Mouse (Mus musculus): Measurements from ENCODE around the gene Hoxd8.

Gene Hoxd8

DNA sequence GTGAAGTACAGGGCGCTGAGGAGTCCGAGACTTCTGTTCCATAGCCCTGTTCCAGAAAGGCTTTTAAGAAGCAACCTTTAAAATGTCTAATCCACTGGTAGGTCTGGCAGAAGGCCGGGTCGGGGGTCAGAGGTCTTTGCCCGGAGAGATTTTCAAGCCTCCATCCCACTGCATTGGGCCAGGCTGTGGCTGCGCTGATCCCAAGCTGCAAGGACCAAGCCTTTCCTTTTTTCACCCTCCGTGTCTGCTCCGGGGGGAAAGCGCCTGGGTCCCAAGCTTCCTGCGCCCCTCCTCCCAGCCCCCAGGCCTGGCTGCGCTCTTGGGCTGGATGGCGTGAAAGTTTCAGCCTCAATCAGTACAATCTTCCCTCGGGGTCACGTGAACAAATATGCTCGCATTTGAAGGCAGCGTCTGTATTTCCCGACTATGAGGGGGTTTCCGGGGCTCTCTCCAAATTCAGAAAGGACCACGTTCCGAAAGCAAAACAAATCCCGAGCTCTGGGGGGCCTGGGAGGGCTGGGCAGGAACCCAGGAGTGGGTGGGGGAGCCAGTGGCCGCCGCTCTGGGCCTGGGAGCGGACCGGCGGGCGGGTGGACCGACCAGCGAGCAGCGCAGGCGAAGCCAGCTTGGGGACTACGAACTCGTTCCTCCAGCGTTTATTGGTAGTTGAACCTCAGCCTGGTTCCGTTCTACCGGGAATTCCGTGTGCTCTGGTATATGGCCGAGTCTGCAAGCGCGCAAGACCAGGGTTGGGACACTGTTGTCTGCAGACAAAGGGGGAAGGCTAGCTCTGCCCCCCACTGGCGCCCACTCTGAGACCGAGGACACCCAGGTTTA lies 31.7 kb downstream of the Hoxd8 start:
- no peak for DNase-seq (ENCODE audit: low spot score)

DNA sequence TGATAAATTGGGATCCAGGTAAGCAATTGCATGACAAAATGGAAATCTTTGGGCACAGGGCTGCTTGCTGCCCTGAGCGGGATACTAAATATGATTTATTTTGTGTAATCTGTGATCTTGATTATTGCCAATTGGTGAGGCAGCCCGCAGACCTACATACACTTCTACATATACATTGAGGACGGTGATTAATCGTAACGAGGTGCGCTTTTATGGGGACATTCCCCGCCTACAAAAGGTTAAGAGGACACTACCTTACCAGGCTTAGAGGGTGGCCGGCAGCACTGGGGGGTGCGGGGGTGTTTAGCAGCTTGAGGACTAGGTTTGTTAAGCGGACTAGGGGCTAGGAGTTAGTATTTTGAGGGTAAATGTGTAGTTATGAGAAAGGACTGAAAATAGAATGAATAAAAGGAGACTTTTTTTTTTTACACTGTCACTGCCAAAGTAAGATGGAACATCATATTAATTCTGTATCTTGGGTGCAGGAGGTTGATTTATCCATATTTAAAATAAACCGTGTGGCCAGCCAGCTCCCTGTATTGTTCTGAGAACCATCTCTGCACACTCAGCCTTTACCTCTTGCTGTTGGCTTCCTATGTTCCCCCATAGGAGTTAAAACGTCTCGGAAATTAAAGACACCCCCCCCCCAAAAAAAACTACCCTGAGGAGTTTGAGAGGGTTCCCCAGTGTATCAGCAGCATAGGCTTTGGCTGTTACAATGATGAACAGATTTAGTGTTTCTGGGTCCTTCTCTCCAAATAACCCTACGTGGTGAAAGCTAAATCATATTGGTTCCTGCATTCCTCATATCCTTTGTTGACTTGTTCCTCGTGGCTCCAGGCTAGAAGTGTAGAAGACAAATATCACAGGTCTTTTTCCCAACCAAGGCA lies 32.5 kb downstream of the Hoxd8 start:
- DNase-seq (ENCODE audit: low spot score) = no peak

DNA sequence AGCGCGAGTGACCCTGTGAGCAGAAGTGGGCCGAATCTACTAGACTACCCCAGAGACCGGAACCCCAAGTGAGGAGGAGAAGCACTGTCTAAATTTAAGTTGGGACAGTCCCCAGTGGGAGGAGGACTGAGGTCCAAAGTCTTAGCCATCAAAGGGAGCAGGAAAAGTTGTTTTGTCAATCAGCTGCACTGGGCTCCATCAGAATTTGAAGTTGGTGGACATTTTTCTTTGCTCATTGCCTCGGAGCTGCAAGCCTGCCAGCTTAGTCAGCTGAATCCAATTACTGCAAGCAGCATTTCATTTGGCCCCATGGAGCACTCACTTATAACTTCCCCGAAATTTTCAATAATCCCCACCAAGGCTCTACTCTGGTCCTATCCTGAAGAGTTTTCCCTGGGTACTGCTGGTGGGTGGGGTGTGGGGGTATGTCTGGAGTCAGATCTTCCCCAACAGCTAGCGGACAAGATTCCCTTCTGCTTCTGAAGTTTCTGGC lies 33.2 kb downstream of the Hoxd8 start:
- no peak for DNase-seq (ENCODE audit: low spot score)

DNA sequence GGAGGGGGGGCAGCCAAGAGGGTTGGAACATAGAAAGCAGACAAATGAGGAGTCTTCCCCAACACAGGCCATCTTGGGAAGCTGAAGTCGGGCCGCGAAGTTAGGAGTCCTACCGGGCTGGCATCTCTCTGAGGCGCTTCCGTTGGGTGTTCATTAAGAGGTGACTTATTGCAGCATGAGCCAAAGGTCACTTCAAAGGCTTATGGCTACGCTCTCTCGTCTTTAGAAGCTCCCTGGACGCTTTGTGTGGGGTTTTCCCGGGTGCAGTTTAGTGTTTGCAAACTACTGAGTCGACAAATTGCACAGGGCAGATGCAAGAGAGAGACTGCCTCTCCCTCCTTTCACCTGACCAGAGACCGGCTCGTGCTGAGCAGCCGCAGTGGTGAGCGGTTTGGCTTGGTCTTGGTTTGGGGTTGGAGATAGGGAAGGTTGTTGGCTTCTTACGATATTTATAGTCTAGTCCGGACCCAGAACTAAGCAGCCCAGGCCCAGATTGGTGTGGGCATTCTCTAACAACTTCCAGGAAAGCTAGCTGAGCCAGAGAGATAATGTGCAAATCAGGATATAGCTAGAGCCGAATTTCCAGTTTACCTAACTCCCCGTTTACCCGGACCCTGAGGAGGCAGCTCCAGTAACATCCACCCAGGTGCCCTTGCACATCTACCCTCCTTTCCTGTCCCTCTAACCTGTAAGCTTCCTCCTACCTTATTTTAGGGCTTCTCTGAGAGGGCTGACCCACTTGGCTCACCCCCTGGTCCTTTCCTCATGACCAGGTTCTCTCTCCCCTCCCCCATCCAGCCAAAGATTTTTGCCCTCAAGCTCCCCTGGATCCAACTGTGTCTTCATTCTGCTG lies 34.4 kb downstream of the Hoxd8 start:
- DNase-seq (ENCODE audit: low spot score) = no peak

DNA sequence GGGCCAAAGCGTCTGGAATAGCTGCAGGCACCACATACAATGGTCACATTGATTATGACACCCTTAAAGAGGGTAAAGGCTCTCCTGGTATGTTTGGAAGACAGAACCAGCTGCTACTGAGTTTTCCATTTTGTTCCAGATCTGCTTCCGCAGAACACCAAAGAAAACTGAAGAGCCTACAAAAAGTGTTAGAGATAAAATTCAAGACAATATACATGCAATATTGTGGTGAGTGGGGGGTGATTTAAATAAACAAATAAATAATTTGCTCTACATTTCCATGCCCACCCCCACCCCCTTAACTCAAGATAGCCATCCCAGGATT lies 35.0 kb downstream of the Hoxd8 start:
- DNase-seq (ENCODE audit: low spot score) = no peak

DNA sequence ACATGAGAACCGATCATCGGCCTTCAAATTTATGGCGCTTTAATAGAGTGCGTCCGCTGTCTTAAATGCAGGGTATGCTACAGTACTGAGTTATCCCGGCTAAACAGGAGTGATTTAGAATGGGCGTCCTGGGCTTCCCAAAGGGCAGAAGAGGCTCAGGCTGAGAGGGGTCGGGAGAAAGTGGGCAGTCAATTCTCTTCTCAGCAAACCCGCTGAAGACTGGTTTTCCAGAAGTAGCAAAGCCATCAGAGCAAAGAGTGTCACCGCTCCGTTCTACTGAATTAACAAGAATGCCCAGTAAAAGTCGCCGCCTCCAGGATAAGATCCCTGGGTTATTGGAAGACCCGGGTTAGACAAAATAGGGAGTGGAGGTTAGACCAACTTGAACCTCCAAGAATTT lies 35.5 kb downstream of the Hoxd8 start:
- DNase-seq (ENCODE audit: low spot score) = no peak

DNA sequence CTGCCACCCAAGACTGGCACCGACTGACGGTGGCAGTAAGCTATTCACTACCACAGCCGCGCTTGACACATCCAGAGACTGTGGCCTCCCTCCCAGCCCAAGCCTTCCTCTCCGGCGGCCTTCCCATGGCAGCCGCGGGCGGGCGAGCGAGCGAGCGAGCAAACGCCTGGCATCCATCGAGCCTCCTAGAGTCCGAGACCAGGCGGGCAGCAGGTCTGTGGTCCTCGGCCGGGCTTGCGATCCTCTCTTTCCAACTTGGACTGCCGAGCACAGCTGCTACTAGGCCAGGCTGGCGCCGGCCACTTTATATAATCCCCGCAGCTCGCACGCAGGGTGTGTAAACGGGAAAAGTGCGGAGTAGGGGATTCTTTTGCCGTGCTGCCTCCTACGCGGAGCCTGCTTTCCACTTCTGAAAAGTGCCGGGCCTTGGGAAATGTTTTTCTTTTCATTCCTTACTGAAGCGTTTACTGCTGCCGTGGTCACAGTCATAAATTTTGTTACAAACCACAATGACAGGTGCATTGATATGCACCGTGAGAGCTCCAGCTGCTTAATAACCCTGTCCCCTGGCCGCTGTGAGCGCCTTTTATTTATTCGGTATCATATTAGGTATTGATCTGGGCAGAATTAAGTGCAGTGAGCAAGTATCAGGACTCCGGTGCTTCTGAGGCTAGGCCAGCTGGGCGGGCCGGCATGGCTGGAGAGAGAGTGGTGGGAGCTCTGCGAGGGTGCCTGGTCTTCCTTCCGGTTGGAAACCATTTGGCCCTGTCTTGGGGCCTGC lies 36.1 kb downstream of the Hoxd8 start:
- no peak for DNase-seq (ENCODE audit: low spot score)

DNA sequence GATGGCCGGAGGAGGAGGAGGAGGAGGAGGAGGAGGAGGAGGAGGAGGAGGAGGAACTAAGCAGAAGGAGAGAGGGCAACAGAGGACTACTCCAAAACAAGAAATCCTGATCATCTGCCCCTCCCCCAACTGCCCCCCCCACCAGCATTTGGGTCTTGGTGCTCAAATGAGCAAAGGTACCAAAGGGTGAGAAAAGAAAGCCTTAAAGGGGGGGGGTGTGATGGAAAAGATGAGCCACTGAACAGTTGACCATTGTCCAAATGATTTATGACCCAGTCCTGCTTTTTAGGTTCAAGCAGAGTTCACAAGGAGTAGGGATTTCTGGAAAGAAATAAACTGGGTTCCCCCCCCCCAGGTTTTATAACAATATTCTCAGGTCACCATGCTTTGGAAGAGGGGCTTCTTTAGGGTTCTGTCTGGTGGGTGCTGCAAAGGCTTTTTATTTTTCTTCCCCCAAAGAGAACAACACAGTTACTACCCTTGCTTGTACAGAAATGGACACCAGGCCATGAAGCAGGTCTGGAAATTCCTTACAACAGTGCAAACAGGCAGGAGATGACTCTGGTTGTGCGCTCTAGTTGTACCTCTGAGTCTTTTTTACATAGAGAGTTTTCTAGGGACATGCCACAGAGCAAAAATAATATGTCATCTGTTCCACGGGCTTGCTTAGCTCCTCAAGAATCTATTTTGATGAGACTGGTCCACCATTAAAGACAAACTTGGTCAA lies 37.0 kb downstream of the Hoxd8 start:
- DNase-seq (ENCODE audit: low spot score) = no peak

DNA sequence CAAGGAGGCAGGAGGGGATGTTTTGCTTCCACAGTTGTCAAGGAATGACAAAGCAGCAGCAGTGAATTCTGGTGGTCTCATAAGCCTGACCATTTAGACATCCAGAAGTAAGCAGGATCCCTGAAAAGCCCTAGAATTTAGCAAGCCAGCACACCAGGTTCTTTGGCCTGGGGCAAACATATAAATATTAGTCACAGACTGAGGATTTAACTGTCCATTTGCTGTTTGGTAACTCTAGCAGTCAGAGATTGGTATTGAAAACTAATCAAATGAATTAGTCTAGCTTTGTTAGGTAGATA lies 37.5 kb downstream of the Hoxd8 start:
- no peak for DNase-seq (ENCODE audit: low spot score)

DNA sequence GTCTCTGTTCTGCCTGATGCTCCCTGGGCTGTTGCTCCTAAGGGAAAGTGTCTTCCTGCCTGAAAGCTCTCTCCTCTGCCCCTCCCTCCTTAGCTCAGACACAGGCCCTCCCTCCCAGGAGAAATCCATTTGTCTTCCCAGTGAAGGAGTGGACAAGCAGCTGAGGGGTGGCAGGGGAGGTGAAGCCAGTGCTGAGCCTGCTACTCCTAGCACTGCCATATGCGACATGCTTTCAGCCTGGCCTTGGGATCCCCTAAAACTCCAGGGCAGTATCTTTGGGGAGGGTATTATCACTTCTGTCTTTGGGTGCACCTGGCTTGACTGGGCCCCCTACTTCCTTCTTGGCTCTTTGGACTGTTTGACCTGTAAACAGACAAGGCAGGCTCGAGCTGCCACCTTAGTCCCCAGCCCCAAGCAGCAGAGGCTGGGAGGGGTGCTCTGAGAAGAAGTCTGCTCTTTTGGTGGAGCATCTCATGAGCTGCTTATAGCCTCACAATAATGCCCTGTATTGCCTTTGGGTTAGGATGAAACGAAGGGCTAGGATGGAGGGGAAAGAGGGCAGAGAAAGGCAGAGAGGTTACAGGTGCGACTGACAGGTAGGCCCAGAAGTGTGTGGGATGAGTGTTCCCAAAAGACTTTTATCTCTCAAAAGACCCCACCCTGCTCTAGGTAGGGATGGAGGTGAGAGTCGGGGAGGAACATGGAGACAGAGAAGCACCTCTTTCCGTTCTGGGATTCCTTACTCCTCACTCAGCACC lies 41.3 kb downstream of the Hoxd8 start:
- no peak for DNase-seq (ENCODE audit: low spot score)

DNA sequence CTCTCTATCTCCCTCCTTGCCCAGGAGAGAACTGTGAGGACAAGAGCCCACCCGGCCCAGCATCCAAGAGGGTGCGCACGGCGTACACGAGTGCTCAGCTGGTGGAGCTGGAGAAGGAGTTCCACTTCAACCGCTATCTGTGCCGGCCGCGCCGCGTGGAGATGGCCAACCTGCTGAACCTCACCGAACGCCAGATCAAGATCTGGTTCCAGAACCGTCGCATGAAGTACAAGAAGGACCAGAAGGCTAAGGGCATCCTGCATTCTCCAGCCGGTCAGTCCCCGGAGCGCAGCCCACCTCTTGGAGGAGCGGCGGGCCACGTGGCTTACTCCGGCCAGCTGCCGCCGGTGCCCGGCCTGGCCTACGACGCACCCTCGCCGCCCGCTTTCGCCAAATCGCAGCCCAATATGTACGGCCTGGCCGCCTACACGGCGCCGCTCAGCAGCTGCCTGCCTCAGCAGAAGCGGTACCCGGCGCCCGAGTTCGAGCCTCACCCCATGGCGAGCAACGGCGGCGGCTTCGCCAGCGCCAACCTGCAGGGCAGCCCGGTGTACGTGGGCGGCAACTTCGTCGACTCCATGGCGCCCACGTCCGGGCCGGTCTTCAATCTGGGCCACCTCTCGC lies 42.0 kb downstream of the Hoxd8 start:
- DNase-seq (ENCODE audit: low spot score) = no peak

DNA sequence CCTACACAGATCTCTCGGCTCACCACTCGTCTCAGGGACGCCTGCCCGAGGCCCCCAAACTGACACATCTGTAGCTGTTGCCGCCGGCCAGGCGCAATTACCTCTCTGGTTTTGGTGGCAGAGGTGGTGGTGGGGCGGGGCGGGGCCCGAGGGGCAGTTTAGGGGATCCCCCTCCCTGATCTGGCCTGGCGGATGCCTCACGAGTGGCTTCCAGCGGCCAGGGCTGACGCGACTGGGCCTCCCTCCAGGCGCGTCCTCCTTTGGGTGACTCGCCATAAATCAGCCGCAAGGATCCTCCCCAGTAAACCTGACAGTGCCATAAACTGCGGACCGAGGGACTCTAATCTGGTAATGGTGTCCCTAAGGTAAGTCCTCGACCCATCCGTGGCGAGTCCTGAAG lies 42.6 kb downstream of the Hoxd8 start:
- DNase-seq (ENCODE audit: low spot score) = no peak

DNA sequence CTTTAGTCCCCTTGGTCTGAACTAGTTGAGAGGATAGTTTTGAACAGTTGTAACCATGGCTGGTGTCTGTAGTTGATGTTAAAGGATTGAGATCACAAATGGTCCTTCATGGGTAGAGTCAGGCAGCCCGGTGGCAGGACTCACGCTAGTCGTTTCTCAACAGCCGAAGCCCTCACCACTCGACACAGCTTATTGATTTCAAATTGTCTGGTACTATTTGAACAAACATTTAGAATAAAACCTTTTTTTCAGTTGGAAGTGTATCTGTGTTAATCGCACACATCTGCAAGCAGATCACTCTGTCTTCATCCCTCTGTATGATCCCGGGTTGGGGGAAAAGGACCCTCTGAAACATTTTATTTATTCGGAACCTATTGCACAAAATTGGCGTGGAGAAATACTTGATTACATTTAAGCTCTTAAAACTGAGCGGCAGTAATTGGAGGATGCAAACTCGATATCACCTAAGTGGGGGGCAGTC lies 43.3 kb downstream of the Hoxd8 start:
- no peak for DNase-seq (ENCODE audit: low spot score)

DNA sequence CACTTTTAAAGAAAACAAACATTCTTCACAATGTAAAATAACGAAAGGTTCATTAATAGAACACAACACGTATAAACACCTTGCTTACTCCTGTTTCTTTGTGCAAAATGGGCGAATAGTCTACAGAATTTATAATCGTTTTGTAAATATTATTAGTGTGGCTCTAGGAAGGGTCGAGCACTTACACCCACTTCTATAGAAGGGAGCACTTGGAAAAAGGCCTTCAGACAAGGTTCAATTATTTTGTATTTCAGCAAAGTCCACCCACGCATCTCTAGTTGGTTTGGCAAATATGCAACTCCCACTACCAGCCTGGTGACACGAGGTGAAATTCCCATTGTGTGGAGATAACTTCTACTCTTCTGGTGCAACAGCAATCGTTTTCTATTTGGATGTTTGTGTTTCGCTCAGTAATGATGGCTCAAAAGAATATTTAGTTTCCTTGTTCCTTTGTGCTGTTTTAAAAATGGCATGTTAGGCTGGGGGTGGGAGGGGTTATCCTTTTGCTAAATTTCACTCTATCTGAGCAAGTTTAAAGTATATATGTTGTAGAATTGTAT lies 44.1 kb downstream of the Hoxd8 start:
- DNase-seq (ENCODE audit: low spot score) = no peak

DNA sequence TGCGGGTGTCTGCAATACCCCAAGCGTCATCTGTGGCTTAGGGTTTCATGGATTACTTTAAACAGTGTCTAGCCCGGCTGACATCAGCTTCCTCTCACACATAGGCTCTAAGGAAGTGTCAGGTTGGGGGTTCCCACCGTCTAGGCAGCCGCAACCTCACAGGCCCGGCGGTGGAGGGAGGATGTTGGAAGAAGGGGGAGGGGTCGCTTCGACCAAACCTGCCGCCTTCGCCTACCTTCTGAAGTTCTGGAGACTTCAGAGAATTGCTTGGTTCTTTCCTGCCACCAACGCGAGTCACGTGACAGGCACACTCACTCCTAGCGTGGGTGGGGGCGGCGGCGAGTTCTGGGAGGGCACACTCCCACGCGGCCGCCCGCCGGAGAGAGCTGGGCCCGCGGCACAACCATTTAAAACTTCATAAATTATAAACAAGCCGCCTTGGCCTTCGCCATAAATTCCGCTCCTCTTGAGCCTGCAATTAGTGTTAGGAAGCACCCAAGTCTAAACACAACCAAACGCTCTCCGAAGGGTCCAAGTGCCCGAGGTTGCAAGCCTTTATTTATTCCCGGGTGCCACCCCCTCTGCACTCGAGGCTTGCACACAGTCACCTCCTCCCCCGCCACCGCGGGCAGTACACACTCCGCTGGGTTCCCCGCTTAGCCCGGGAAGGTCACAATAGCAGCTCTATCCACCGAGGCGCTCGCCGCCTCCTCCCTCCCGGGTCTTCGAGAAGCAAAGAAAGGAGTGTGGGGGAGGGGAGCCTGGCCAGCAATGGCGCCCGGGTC lies 45.1 kb downstream of the Hoxd8 start:
- no peak for DNase-seq (ENCODE audit: low spot score)

DNA sequence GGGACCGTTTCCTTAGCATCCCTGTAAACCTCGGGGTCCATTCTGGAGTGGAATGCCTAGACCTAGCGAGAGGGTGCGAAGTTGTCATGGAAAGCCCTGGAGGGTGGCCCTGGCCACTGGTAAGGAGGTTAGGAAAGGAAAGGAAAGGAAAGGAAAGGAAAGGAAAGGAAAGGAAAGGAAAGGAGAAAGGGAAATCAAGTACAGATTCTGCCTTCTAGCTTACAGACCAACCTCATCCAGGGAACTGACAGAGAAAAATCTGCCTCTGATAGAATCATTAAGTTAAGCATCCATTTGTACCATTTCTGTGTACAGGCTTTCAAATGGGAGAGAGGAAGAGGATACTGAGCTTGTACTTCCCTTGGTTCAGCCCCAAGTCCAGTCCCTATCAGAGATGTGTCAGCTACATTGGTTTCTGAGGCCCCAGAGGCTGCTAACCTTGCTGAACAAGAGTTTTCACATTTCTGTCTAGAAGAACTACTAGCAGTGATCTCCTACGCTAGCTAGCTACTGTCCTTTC lies 46.4 kb downstream of the Hoxd8 start:
- no peak for DNase-seq (ENCODE audit: low spot score)

DNA sequence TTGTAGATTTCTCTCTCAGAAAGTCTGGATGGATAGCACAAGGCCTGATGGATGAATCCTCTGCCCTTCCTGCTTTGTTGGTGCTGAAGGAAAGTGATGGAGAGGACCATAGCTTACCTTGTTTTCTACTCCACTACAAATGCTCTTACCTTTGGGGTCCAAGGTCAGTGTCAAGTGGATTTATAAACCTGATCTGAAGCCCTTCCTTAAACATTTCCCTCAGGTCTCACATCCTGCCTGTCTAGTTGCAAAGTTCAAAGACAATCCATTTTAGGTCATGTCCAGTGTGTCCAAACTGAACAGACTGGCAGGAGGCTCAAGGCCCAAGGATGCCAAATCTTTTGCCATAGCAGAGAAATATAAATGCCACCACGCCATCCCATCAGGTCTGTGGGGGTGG lies 47.4 kb downstream of the Hoxd8 start:
- no peak for DNase-seq (ENCODE audit: low spot score)

DNA sequence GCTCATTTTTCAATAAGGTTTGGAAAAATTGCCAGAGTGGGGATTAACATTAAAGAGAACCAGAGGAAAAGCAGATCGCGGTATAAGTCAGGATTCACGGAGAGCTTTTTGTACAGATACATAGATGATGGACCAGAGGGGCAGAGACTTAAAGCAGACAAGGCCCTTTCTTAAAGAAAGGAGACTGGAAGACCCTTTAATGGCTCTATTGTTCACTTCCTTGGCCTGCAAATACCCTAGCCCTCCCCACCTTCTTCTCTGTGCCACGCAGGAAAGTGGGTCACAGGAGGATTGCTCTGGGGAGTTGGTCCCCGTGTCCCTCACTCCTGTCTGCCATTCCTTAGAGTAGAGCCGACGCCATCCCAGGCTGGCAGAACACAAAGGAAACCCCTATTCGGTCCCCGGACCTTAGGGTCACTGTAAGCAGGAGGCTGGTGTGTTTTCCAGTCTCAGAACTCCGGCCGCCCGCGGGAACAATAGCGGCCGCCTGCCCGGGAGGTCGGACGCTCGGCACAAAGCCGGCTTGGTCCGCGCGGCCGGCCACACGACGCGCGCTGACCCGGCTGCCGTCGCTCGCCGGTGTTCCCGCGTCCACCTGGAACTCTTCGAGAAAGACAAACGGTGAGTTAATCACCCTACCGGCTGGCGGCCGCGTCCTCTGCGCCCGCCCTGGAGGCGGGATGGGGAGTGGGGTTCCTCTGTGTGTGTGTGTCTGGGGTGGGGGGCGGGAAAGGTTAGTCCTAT lies 48.2 kb downstream of the Hoxd8 start:
- no peak for DNase-seq (ENCODE audit: low spot score)

All from c-Kit-positive CD71-positive TER-119-positive erythroid progenitor cells, embryonic 14.5 days (primary cell).